Mouse (Mus musculus) liver, embryonic 16.5 days (tissue): ENCODE data around the gene Prrx2. TPM values are rescaled to one million over a fixed set of nuclear protein-coding genes. Genes with fewer than 3 reads are reported as not detected.

ENCODE experiments used
- ATAC-seq: fragments of 200-750 bp; cut with Nextera tagmentation; 2 replicates; pipeline ENCODE4 v1.8.0; 2017; ENCODE audit warnings: low read depth, mild to moderate bottlenecking, moderate number of reproducible peaks, moderate library complexity
- H3K27ac ChIP-seq: fragments of 300-500 bp; sonication (generic); 2 replicates; pipeline ENCODE4 v1.5.1; 2014; ENCODE audit warnings: mild to moderate bottlenecking, low read length
- H3K27me3 ChIP-seq: fragments of 300-500 bp; sonication (generic); 2 replicates; pipeline ENCODE4 v1.6.1; 2014; ENCODE audit warnings: low read depth, low read length, mixed read lengths; ENCODE audit not compliant: control insufficient read depth, insufficient read depth
- H3K36me3 ChIP-seq: fragments of 300-500 bp; sonication (generic); 2 replicates; pipeline ENCODE4 v1.6.1; 2014; ENCODE audit warnings: mild to moderate bottlenecking; ENCODE audit not compliant: control insufficient read depth, insufficient read depth
- H3K4me1 ChIP-seq: fragments of 300-500 bp; sonication (generic); 2 replicates; pipeline ENCODE4 v1.6.1; 2014; ENCODE audit warnings: low read depth, low read length, mixed read lengths; ENCODE audit not compliant: control insufficient read depth
- H3K4me2 ChIP-seq: fragments of 300-500 bp; sonication (generic); 2 replicates; pipeline ENCODE4 v1.6.1; 2014; ENCODE audit warnings: low read depth, low read length, mixed read lengths
- H3K4me3 ChIP-seq: fragments of 300-500 bp; sonication (generic); 2 replicates; pipeline ENCODE4 v1.5.1; 2014; ENCODE audit warnings: low read depth, mild to moderate bottlenecking, low read length
- H3K9ac ChIP-seq: fragments of 300-500 bp; sonication (generic); 2 replicates; pipeline ENCODE4 v1.6.1; 2014; ENCODE audit warnings: low read depth, low read length
- H3K9me3 ChIP-seq: fragments of 300-500 bp; sonication (generic); replicated peaks from 2 replicates; pipeline ENCODE4 v1.6.1; 2016; ENCODE audit warnings: low read length; ENCODE audit not compliant: control insufficient read depth
- WGBS: fragments of 180-500 bp; shearing (Covaris S2); extraction: QIAGEN DNeasy Blood & Tissue Kit; methylation state at CpG from one replicate; pipeline ENCODE4 v1.1.7; 2014; ENCODE audit not compliant: insufficient replicate concordance; 5-methylcytosine and 5-hydroxymethylcytosine counted together
- polyA plus RNA-seq: library from polyadenylated mRNA; unstranded; fragments of >200 nt; fragmentation: Nextera tagmentation; extraction: Ambion mirVana; gene quantifications from 2 replicates; pipeline ENCODE4 v1.2.1, GENCODE M21; 2015

Gene Prrx2
- polyA plus RNA-seq, 1 experiment from 2014 or later = 0.18 TPM

DNA sequence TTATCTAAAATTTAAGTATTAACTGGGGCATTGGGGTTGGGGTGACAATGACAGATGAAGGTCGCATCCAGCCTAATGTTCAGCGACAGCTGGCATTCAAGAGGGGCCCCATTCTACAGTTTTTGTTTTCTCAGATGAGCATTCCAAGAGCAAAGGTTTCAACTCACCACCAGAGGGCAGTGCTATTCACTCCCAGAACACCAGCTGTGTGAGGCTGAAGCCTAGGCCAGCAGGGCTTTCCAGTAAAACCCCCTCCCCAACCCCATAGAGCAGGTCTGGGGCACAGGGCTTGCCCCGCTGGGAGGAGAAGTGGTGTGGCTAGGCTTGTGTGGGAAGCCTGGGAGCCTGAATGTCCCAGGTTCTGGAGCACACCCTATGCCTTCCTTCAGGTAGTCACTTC, 56.2 kb downstream of the Prrx2 start:
- 0% methylated on average over 3 of the region's 3 CpGs for WGBS
- H3K4me2 ChIP-seq = no peak overlapping the region
- no peak for ATAC-seq

GRCm38 (mm10) chr2:30893399-30893798, 58.6 kb downstream of the Prrx2 start:
- H3K4me1 ChIP-seq = peaks cover 7% of the 10 kb centered on the region; the same call in 1 of the 2 replicates
- H3K36me3 ChIP-seq = no peaks in the 10 kb centered on the region
- no peaks in the 10 kb centered on the region for H3K9me3 ChIP-seq
- no peak overlapping the region for H3K27ac ChIP-seq
- peak; percentile 86 for ATAC-seq
- no peak overlapping the region for H3K4me2 ChIP-seq
- 19% methylated on average over 6 of the region's 6 CpGs for WGBS
- H3K4me3 ChIP-seq = no peak overlapping the region
- H3K9ac ChIP-seq = no peak overlapping the region
- no peaks in the 10 kb centered on the region for H3K27me3 ChIP-seq

More for the DNA sequence above, 56.2 kb downstream of the Prrx2 start:
- H3K27ac ChIP-seq = no peak overlapping the region
- peaks cover 7% of the 10 kb centered on the region; the same call in 1 of the 2 replicates for H3K4me1 ChIP-seq
- no peaks in the 10 kb centered on the region for H3K9me3 ChIP-seq
- H3K9ac ChIP-seq = no peak overlapping the region
- H3K4me3 ChIP-seq = no peak overlapping the region
- H3K27me3 ChIP-seq = no peaks in the 10 kb centered on the region
- no peaks in the 10 kb centered on the region for H3K36me3 ChIP-seq

GRCm38 (mm10) chr2:30893946-30894345, 59.2 kb downstream of the Prrx2 start:
- Histone ChIP-seq H3K9me3 (no peaks in the 10 kb centered on the region), H3K27me3 (no peaks in the 10 kb centered on the region), H3K4me3 (no peak overlapping the region), H3K4me2 (no peak overlapping the region), H3K36me3 (no peaks in the 10 kb centered on the region), H3K4me1 (peaks cover 7% of the 10 kb centered on the region; the same call in 1 of the 2 replicates), H3K9ac (no peak overlapping the region), H3K27ac (no peak overlapping the region)
- WGBS = 55% methylated on average over 7 of the region's 7 CpGs
- ATAC-seq = no peak

- WGBS = 15% methylated on average over 6 of the region's 6 CpGs
- H3K4me2 ChIP-seq = no peak overlapping the region
Measured at GRCm38 (mm10) chr2:30897291-30897690, 62.5 kb downstream of the Prrx2 start.

GRCm38 (mm10) chr2:30899397-30900069, 64.8 kb downstream of the Prrx2 start:
- no peak overlapping the region for H3K4me3 ChIP-seq
- H3K4me1 ChIP-seq = no peaks in the 10 kb centered on the region
- ATAC-seq = no peak
- no peak overlapping the region for H3K27ac ChIP-seq
- no peak overlapping the region for H3K9ac ChIP-seq
- WGBS = 71% methylated on average over 14 of the region's 14 CpGs
- no peak overlapping the region for H3K4me2 ChIP-seq
- H3K27me3 ChIP-seq = peaks cover 27% of the 10 kb centered on the region
- no peaks in the 10 kb centered on the region for H3K36me3 ChIP-seq
- H3K9me3 ChIP-seq = no peaks in the 10 kb centered on the region

More at GRCm38 (mm10) chr2:30897291-30897690, 62.5 kb downstream of the Prrx2 start:
- Histone ChIP-seq H3K4me1 (peaks cover 7% of the 10 kb centered on the region; the same call in 1 of the 2 replicates), H3K27me3 (peaks cover 9% of the 10 kb centered on the region), H3K9me3 (no peaks in the 10 kb centered on the region), H3K36me3 (no peaks in the 10 kb centered on the region), H3K4me3 (no peak overlapping the region), H3K27ac (no peak overlapping the region), H3K9ac (no peak overlapping the region)
- ATAC-seq = no peak

DNA sequence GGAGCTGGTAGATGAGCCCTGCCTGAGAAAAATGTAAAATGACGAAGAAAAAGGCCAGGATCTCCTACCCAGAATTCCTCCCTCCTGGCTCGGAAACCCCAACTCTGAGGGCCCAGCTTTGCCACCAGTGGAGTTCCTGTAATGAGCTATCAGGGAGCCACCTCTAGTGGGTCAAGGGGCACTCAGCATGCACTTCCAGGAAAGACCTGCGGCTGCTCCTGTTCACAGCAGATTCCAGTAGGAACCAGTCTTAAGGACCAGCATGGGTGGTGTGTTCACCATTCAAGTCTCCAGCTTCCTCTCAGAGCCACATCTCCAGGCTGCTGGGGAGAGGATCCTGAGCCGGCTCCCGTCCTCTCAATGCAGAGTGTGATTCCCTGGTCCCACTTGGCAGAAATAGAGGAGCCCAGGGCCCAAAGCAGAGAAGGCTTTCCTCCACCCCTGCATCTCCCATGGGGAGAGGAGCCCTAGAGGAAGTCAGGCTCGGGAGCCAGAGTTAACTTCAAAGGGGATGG, 66.9 kb downstream of the Prrx2 start:
- Histone ChIP-seq H3K4me3 (no peak overlapping the region), H3K36me3 (no peaks in the 10 kb centered on the region), H3K27me3 (peaks cover 27% of the 10 kb centered on the region), H3K4me2 (no peak overlapping the region), H3K9ac (no peak overlapping the region), H3K27ac (no peak overlapping the region), H3K4me1 (no peaks in the 10 kb centered on the region), H3K9me3 (no peaks in the 10 kb centered on the region)
- no peak for ATAC-seq
- WGBS = 54% methylated on average over 6 of the region's 6 CpGs

DNA sequence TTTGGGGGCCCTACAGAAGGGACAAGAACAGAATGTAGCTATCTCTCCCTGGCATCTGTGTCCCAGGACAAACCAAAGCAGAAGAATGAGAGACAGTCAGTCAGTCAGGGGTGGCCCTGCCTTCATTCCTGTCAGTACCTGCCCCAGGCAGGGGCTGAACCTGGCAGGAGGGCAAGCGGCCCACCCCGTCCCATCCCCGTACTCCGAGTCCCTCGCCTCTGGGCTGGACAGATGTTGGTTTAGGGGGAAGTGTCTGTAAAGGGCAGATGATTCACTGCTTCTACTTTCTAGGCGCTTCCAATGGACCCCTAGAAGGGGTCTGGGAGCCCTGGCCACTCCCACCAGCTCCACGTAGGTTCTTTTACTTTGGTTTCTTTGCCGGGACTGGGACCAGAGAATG, 67.5 kb downstream of the Prrx2 start:
- Histone ChIP-seq H3K27ac (no peak overlapping the region), H3K9ac (no peak overlapping the region), H3K4me2 (no peak overlapping the region), H3K4me1 (no peaks in the 10 kb centered on the region), H3K9me3 (no peaks in the 10 kb centered on the region), H3K27me3 (peaks cover 27% of the 10 kb centered on the region), H3K4me3 (no peak overlapping the region), H3K36me3 (no peaks in the 10 kb centered on the region)
- 42% methylated on average over 8 of the region's 8 CpGs for WGBS
- ATAC-seq = no peak

- Histone ChIP-seq H3K9me3 (no peaks in the 10 kb centered on the region), H3K27me3 (peaks cover 27% of the 10 kb centered on the region), H3K4me1 (no peaks in the 10 kb centered on the region), H3K36me3 (no peaks in the 10 kb centered on the region), H3K4me3 (no peak overlapping the region; the same call in 1 of the 2 replicates), H3K27ac (no peak overlapping the region), H3K9ac (no peak overlapping the region), H3K4me2 (no peak overlapping the region)
- ATAC-seq = no peak
- WGBS = 16% methylated on average over 35 of the region's 37 CpGs
Measured at GRCm38 (mm10) chr2:30902726-30903722, 68.3 kb downstream of the Prrx2 start.
